Mouse (Mus musculus) kidney, adult 2 months (tissue): ENCODE data around the gene Fbxl5. TPM values are rescaled to one million over a fixed set of nuclear protein-coding genes. Genes with fewer than 3 reads are reported as not detected.

Experiments
- DNase-seq: peaks from one replicate; pipeline ENCODE4 v3.0.0; 2021
- H3K27ac ChIP-seq: fragments of 200-500 bp; 2 replicates; pipeline ENCODE4 v1.5.1; 2012; ENCODE audit warnings: low read depth, low read length, control low read depth, inconsistent platforms; ENCODE audit not compliant: insufficient read depth
- H3K27me3 ChIP-seq: fragments of 200-500 bp; replicated peaks from 2 replicates; pipeline ENCODE4 v1.6.1; 2012; ENCODE audit warnings: mild to moderate bottlenecking, moderate library complexity, low read length, inconsistent platforms; ENCODE audit not compliant: control insufficient read depth, insufficient read depth
- H3K36me3 ChIP-seq: fragments of 200-500 bp; 2 replicates; pipeline ENCODE4 v1.6.1; 2012; ENCODE audit warnings: mild to moderate bottlenecking, moderate library complexity, low read length, inconsistent platforms; ENCODE audit not compliant: control insufficient read depth, insufficient read depth
- H3K4me1 ChIP-seq: fragments of 200-500 bp; 2 replicates; pipeline ENCODE4 v1.6.1; 2011; ENCODE audit warnings: low read length; ENCODE audit not compliant: control insufficient read depth, insufficient read depth
- H3K4me3 ChIP-seq: fragments of 200-500 bp; 2 replicates; pipeline ENCODE4 v1.5.1; 2011; ENCODE audit warnings: mild to moderate bottlenecking, low read depth, low read length, control low read depth; ENCODE audit not compliant: insufficient read depth
- CTCF ChIP-seq: fragments of 200-500 bp; conservative IDR thresholded peaks from 2 replicates; pipeline ENCODE4 v1.5.1; 2011; ENCODE audit warnings: low read depth, mild to moderate bottlenecking, control low read depth, low read length, moderate library complexity, mixed read lengths; ENCODE audit not compliant: insufficient read depth, insufficient read length
- POLR2A ChIP-seq: fragments of 200-500 bp; IDR thresholded peaks from one replicate; pipeline ENCODE4 v1.6.1; 2011; ENCODE audit warnings: low read depth, low read length, control low read depth
- WGBS: fragments of 180-500 bp; shearing (Covaris S2); methylation state at CpG from one replicate; pipeline ENCODE4 v1.1.7; 2018; 5-methylcytosine and 5-hydroxymethylcytosine counted together
- polyA plus RNA-seq: library from polyadenylated mRNA; depleted of rRNA; stranded (reverse); fragments of >200 nt; gene quantifications from 2 replicates; pipeline ENCODE4 v1.2.3, GENCODE M21; 2012; rRNA removed

The Fbxl5 gene
- polyA plus RNA-seq, 1 experiment = 32.5 TPM

GRCm38 (mm10) chr5:43728375-43729165 is 92.9 kb downstream of the Fbxl5 start:
- Histone ChIP-seq H3K4me3 (no peak overlapping the region), H3K36me3 (peaks cover 1% of the 10 kb centered on the region; the same call in 1 of the 2 replicates), H3K27ac (no peak overlapping the region), H3K27me3 (no peaks in the 10 kb centered on the region), H3K4me1 (no peaks in the 10 kb centered on the region)
- 81% methylated on average over 11 of the region's 11 CpGs for WGBS
- DNase-seq = no peak
- TF ChIP-seq CTCF (no peak), POLR2A (no peak)

- no peaks in the 10 kb centered on the region; the same call in 1 of the 2 replicates for H3K36me3 ChIP-seq
- H3K27ac ChIP-seq = no peak overlapping the region
- no peak for DNase-seq
- H3K4me3 ChIP-seq = no peak overlapping the region
- WGBS = 88% methylated on average over 7 of the region's 7 CpGs
- no peak for TF ChIP-seq POLR2A
- TF ChIP-seq CTCF = no peak
- no peaks in the 10 kb centered on the region for H3K27me3 ChIP-seq
- no peaks in the 10 kb centered on the region for H3K4me1 ChIP-seq
Measured at GRCm38 (mm10) chr5:43723830-43724229, 97.6 kb downstream of the Fbxl5 start.

- TF ChIP-seq CTCF (no peak), POLR2A (no peak)
- no peak overlapping the region for H3K4me3 ChIP-seq
- H3K27ac ChIP-seq = no peak overlapping the region
- no peaks in the 10 kb centered on the region for H3K27me3 ChIP-seq
- WGBS = 95% methylated on average over 6 of the region's 6 CpGs
- H3K4me1 ChIP-seq = no peaks in the 10 kb centered on the region
- DNase-seq = no peak
- H3K36me3 ChIP-seq = no peaks in the 10 kb centered on the region; the same call in 1 of the 2 replicates
Measured at GRCm38 (mm10) chr5:43722452-43722783, 99.0 kb downstream of the Fbxl5 start.

GRCm38 (mm10) chr5:43721538-43722451 is 99.6 kb downstream of the Fbxl5 start:
- no peak overlapping the region for H3K4me3 ChIP-seq
- 73% methylated on average over 5 of the region's 5 CpGs for WGBS
- DNase-seq = no peak
- no peak overlapping the region for H3K27ac ChIP-seq
- TF ChIP-seq POLR2A = no peak
- no peak for TF ChIP-seq CTCF
- H3K36me3 ChIP-seq = no peaks in the 10 kb centered on the region; the same call in 1 of the 2 replicates
- H3K27me3 ChIP-seq = no peaks in the 10 kb centered on the region
- H3K4me1 ChIP-seq = no peaks in the 10 kb centered on the region

GRCm38 (mm10) chr5:43699240-43699639 is 122.2 kb downstream of the Fbxl5 start:
- peaks cover 8% of the 10 kb centered on the region for H3K36me3 ChIP-seq
- no peak for DNase-seq
- no peak overlapping the region for H3K27ac ChIP-seq
- H3K4me3 ChIP-seq = no peak overlapping the region
- no peaks in the 10 kb centered on the region for H3K27me3 ChIP-seq
- no peaks in the 10 kb centered on the region for H3K4me1 ChIP-seq
- TF ChIP-seq POLR2A (no peak), CTCF (no peak)

- TF ChIP-seq POLR2A = no peak
- no peak for TF ChIP-seq CTCF
- Histone ChIP-seq H3K27me3 (no peaks in the 10 kb centered on the region), H3K36me3 (peaks cover 4% of the 10 kb centered on the region), H3K4me1 (no peaks in the 10 kb centered on the region), H3K4me3 (no peak overlapping the region), H3K27ac (no peak overlapping the region)
- WGBS = 95% methylated on average over 3 of the region's 3 CpGs
- no peak for DNase-seq
Measured at GRCm38 (mm10) chr5:43697133-43697532, 124.3 kb downstream of the Fbxl5 start.

Other genes with a start within 250 kb of the Fbxl5 start
- 4.6 and 4.9 TPM in 2 replicates for gene Cc2d2a, start 159.3 kb downstream of the Fbxl5 start, polyA plus RNA-seq
- 10.7 and 11.5 TPM in 2 replicates for gene Bst1, start 2.8 kb downstream of the Fbxl5 start, polyA plus RNA-seq
- gene Cd38, start 46.9 kb upstream of the Fbxl5 start, polyA plus RNA-seq = 6.1 and 7.9 TPM in 2 replicates
- 0.47 and 0.50 TPM in 2 replicates for gene Gm7879, start 91.5 kb upstream of the Fbxl5 start, polyA plus RNA-seq
- 3.7 and 4.5 TPM in 2 replicates for gene Fgfbp1, start 160.1 kb upstream of the Fbxl5 start, polyA plus RNA-seq